Mouse (Mus musculus): ENCODE data around the gene Efcab3. TPM values are rescaled to one million over a fixed set of nuclear protein-coding genes. Genes with fewer than 3 reads are reported as not detected.

Gene Efcab3
- polyA plus RNA-seq, 2 experiments = 0.37 to 0.51 TPM

DNA sequence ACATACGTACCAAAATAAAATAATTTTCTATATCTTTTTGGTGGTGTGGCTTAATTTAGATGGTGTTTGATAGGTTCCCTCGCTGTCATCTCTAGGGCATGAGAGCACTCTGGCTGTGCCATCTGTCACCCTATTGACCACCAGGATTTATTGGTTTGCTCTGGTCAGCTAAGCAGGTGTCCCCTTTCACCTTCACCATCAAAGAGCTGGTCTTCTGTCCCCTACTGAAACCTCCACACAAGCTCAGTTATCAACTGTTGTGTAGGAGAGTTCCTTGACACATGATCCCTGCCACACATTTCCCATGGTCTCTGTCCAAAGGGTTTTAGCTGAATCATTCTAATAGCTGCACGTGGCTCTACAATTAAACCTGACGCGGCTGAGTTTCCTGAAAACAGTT, 77.7 kb downstream of the Efcab3 start:
- H3K9ac ChIP-seq (replicated peaks) = no peak overlapping the region
- H3K4me3 ChIP-seq (ENCODE audit: insufficient read depth in 1 of 2, low read depth in 2 of 2, low read length in 2 of 2) = no peak overlapping the region
- peaks cover 27% of the 10 kb centered on the region for H3K36me3 ChIP-seq (replicated peaks; ENCODE audit: control insufficient read depth, insufficient read depth, low read depth)
- no peak overlapping the region for H3K27ac ChIP-seq
- no peak for TF ChIP-seq EP300 (IDR thresholded peaks at IDR 0.05; ENCODE audit: low read depth)
- TF ChIP-seq CTCF (IDR thresholded peaks at IDR 0.05; ENCODE audit: low read depth) = no peak
- H3K4me2 ChIP-seq (ENCODE audit: low read depth) = no peak overlapping the region
- DNase-seq (ENCODE audit: low read depth in 3 of 3, low spot score in 3 of 3) = no peak
- 83% methylated on average over 5 of the region's 5 CpGs for WGBS (ENCODE audit: insufficient replicate concordance)
- H3K27me3 ChIP-seq (ENCODE audit: control insufficient read depth, insufficient read depth, low read length) = no peaks in the 10 kb centered on the region
- no peak for ATAC-seq (ENCODE audit: insufficient read depth)
- peaks cover 34 to 45% of the 10 kb centered on the region in 2 experiments for H3K4me1 ChIP-seq (replicated peaks; ENCODE audit: control insufficient read depth in 2 of 2, insufficient read depth in 2 of 2, low read length in 1 of 2)
- no peaks in the 10 kb centered on the region for H3K9me3 ChIP-seq (ENCODE audit: control insufficient read depth, low read length)

DNA sequence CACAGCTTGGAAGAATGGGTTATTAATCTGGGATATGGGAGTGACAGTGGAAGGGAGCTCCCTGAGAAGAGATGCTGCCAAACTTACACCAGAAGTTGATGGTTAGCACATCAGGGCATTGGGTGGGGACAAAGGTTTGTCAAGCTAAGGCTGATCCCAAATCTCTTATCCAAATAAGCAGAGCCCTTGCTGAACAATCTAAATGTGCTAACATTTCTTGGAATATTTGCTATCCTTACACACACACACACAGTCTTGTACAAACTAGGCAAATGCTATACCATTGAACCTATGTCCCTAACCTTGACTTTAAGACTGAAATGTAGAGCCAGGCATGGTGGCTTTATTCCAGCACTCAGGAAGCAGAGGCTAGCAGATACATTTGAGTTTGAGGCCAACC, 80.2 kb downstream of the Efcab3 start:
- Histone ChIP-seq H3K4me3 (ENCODE audit: insufficient read depth in 1 of 2, low read depth in 2 of 2, low read length in 2 of 2) (no peak overlapping the region), H3K4me2 (ENCODE audit: low read depth) (peak overlapping the region; percentile 27), H3K27me3 (ENCODE audit: control insufficient read depth, insufficient read depth, low read length) (no peaks in the 10 kb centered on the region), H3K27ac (peak overlapping the region; percentile 66), H3K36me3 (replicated peaks; ENCODE audit: control insufficient read depth, insufficient read depth, low read depth) (peaks cover 10% of the 10 kb centered on the region), H3K9ac (replicated peaks) (no peak overlapping the region; the same call in 1 of the 2 replicates), H3K4me1 (replicated peaks; ENCODE audit: control insufficient read depth in 2 of 2, insufficient read depth in 2 of 2, low read length in 1 of 2) (peaks cover 25 to 29% of the 10 kb centered on the region in 2 experiments), H3K9me3 (ENCODE audit: control insufficient read depth, low read length) (no peaks in the 10 kb centered on the region)
- ATAC-seq (ENCODE audit: insufficient read depth) = peak; percentile 79
- no peak for TF ChIP-seq CTCF (IDR thresholded peaks at IDR 0.05; ENCODE audit: low read depth)
- peak; percentile 65 for TF ChIP-seq EP300 (IDR thresholded peaks at IDR 0.05; ENCODE audit: low read depth)
- DNase-seq (ENCODE audit: low read depth in 3 of 3, low spot score in 3 of 3) = peak in 1 of 3 experiments; percentile 69

DNA sequence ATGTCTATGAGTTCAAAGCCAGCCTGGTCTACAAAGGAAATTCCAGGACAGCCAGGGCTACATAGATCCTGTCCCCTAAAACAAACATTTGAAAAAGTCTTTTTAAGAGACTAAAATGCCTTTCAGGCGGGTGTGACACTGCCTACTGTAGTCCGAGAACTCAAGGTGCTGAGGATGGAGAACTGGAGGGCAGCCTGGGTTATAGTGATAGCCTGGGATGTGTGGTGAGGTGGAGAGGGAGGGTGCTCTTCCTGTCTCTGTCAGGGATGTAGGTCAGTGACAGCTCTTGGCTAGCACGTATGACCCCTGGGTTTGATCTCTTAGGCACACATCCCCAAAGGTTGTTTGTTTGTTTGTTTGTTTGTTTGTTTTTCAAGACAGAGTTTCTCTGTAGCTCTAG, 80.7 kb downstream of the Efcab3 start:
- peaks cover 8% of the 10 kb centered on the region for H3K36me3 ChIP-seq (replicated peaks; ENCODE audit: control insufficient read depth, insufficient read depth, low read depth)
- DNase-seq (ENCODE audit: low read depth in 3 of 3, low spot score in 3 of 3) (no peak), ATAC-seq (ENCODE audit: insufficient read depth) (peak; percentile 73)
- TF ChIP-seq CTCF (IDR thresholded peaks at IDR 0.05; ENCODE audit: low read depth) (no peak), EP300 (IDR thresholded peaks at IDR 0.05; ENCODE audit: low read depth) (no peak)
- H3K4me1 ChIP-seq (replicated peaks; ENCODE audit: control insufficient read depth in 2 of 2, insufficient read depth in 2 of 2, low read length in 1 of 2) = peaks cover 26 to 29% of the 10 kb centered on the region in 2 experiments
- H3K4me3 ChIP-seq (ENCODE audit: insufficient read depth in 1 of 2, low read depth in 2 of 2, low read length in 2 of 2) = no peak overlapping the region
- H3K9me3 ChIP-seq (ENCODE audit: control insufficient read depth, low read length) = no peaks in the 10 kb centered on the region
- WGBS (ENCODE audit: insufficient replicate concordance) = 40% methylated on average over 3 of the region's 3 CpGs
- H3K27me3 ChIP-seq (ENCODE audit: control insufficient read depth, insufficient read depth, low read length) = no peaks in the 10 kb centered on the region
- H3K27ac ChIP-seq = peak overlapping the region; percentile 66
- peak overlapping the region; percentile 36; the same call in 1 of the 2 replicates for H3K9ac ChIP-seq (replicated peaks)
- peak overlapping the region; percentile 27 for H3K4me2 ChIP-seq (ENCODE audit: low read depth)

DNA sequence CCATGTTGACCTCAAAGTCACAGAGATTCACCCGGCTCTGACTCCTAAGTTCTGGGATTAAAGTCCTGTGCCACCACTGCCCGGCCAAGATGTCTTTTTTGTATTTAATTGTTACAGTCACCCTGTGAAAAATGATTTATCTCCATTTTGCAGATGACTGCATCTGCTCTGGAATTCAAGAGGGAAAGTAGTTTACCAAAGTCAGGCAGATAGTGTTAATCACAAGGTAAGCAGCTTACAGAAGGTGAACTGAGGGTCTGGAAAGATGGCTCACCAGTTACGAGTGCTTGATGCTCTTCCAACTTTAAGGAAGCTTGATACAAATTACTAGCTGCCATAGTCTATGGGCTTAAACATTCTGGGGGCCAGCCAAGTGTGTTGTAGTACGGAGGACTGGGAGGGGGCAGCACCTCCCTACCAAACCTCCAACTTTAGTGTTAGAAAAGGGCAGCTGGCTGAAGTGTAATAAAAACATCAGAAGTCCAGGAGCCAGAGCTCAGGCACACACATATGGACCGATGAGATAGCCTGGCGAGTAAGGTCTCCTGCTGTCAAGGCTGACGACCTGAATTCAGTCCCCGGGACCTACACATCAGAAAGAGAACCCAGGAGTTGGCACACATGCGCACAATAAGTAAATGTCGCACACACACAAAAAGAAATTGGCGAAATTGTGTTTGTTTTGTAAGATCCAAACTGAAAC, 81.3 kb downstream of the Efcab3 start:
- no peaks in the 10 kb centered on the region for H3K27me3 ChIP-seq (ENCODE audit: control insufficient read depth, insufficient read depth, low read length)
- TF ChIP-seq EP300 (IDR thresholded peaks at IDR 0.05; ENCODE audit: low read depth) = peak; percentile 54
- TF ChIP-seq CTCF (IDR thresholded peaks at IDR 0.05; ENCODE audit: low read depth) = peak; percentile 14; the same call in 1 of the 2 replicates
- 53% methylated on average over 11 of the region's 11 CpGs for WGBS (ENCODE audit: insufficient replicate concordance)
- H3K9me3 ChIP-seq (ENCODE audit: control insufficient read depth, low read length) = no peaks in the 10 kb centered on the region
- peak; percentile 26; the same call in 1 of the 2 replicates for ATAC-seq (ENCODE audit: insufficient read depth)
- peak overlapping the region; percentile 36; the same call in 1 of the 2 replicates for H3K9ac ChIP-seq (replicated peaks)
- peaks cover 30 to 34% of the 10 kb centered on the region in 2 experiments for H3K4me1 ChIP-seq (replicated peaks; ENCODE audit: control insufficient read depth in 2 of 2, insufficient read depth in 2 of 2, low read length in 1 of 2)
- DNase-seq (ENCODE audit: low read depth in 3 of 3, low spot score in 3 of 3) = no peak
- peaks cover 6% of the 10 kb centered on the region for H3K36me3 ChIP-seq (replicated peaks; ENCODE audit: control insufficient read depth, insufficient read depth, low read depth)
- H3K27ac ChIP-seq = peak overlapping the region; percentile 66
- H3K4me2 ChIP-seq (ENCODE audit: low read depth) = 0 out of 2 replicates have a peak overlapping the region, but pooled peaks have one; percentile 6
- no peak overlapping the region for H3K4me3 ChIP-seq (ENCODE audit: insufficient read depth in 1 of 2, low read depth in 2 of 2, low read length in 2 of 2)

DNA sequence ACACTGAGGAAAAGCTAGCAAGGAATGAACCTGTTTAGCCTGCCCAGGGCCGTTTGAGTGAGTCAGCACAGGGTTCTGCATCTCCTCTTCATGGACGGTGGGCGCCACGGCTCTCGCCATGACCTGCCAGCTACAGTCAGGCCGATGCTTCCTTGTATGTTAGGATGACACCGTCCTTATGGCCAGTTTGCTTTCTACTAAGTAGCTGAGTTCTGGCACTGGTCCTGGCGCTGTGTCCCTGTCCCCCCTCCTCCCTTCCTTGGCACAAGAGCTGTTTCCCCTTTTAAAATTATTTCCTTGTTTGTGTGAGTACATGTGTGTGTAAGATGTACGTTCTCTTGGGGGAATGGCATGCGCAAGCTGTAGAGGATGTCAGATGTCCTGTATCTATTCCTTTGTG, 81.8 kb downstream of the Efcab3 start:
- peak overlapping the region; percentile 66; the same call in 1 of the 2 replicates for H3K27ac ChIP-seq
- no peak overlapping the region for H3K4me2 ChIP-seq (ENCODE audit: low read depth)
- peaks cover 30 to 38% of the 10 kb centered on the region in 2 experiments for H3K4me1 ChIP-seq (replicated peaks; ENCODE audit: control insufficient read depth in 2 of 2, insufficient read depth in 2 of 2, low read length in 1 of 2)
- H3K9me3 ChIP-seq (ENCODE audit: control insufficient read depth, low read length) = no peaks in the 10 kb centered on the region
- ATAC-seq (ENCODE audit: insufficient read depth) (no peak), DNase-seq (ENCODE audit: low read depth in 3 of 3, low spot score in 3 of 3) (no peak)
- H3K9ac ChIP-seq (replicated peaks) = no peak overlapping the region
- WGBS (ENCODE audit: insufficient replicate concordance) = 86% methylated on average over 10 of the region's 10 CpGs
- no peaks in the 10 kb centered on the region for H3K27me3 ChIP-seq (ENCODE audit: control insufficient read depth, insufficient read depth, low read length)
- H3K36me3 ChIP-seq (replicated peaks; ENCODE audit: control insufficient read depth, insufficient read depth, low read depth) = peaks cover under 1% of the 10 kb centered on the region; the same call in 1 of the 2 replicates
- H3K4me3 ChIP-seq (ENCODE audit: insufficient read depth in 1 of 2, low read depth in 2 of 2, low read length in 2 of 2) = no peak overlapping the region
- TF ChIP-seq CTCF (IDR thresholded peaks at IDR 0.05; ENCODE audit: low read depth) (no peak), EP300 (IDR thresholded peaks at IDR 0.05; ENCODE audit: low read depth) (no peak)

All from liver, embryonic 14.5 days (tissue).